Mouse (Mus musculus) embryonic facial prominence, embryonic 11.5 days (tissue): Measurements from ENCODE around the gene Etnk2. TPM values are rescaled to one million over a fixed set of nuclear protein-coding genes. Genes with fewer than 3 reads are reported as not detected.

Experiments
- ATAC-seq: fragments of 200-750 bp; cut with Nextera tagmentation; replicated peaks from 2 replicates; pipeline ENCODE4 v1.8.0; 2017; ENCODE audit warnings: low read depth; ENCODE audit not compliant: insufficient number of reproducible peaks, low FRiP score, low TSS enrichment
- DNase-seq: peaks from one replicate; pipeline ENCODE4 v3.0.0-alpha.2; 2015; ENCODE audit warnings: low spot score
- H3K27ac ChIP-seq: fragments of 300-500 bp; sonication (generic); replicated peaks from 2 replicates; pipeline ENCODE4 v1.5.1; 2014; ENCODE audit warnings: mild to moderate bottlenecking, low read depth, low read length, control low read depth
- H3K27me3 ChIP-seq: fragments of 300-500 bp; sonication (generic); 2 replicates; pipeline ENCODE4 v1.6.1; 2014; ENCODE audit warnings: mild to moderate bottlenecking, low read length, moderate library complexity, mixed read lengths; ENCODE audit not compliant: control insufficient read depth, insufficient read depth
- H3K36me3 ChIP-seq: fragments of 300-500 bp; sonication (generic); replicated peaks from 2 replicates; pipeline ENCODE4 v1.6.1; 2014; ENCODE audit warnings: low read depth, mild to moderate bottlenecking, low read length, moderate library complexity, mixed read lengths; ENCODE audit not compliant: control insufficient read depth, insufficient read depth
- H3K4me1 ChIP-seq: fragments of 300-500 bp; sonication (generic); 2 replicates; pipeline ENCODE4 v1.6.1; 2014; ENCODE audit warnings: low read length, mixed read lengths; ENCODE audit not compliant: control insufficient read depth, insufficient read depth
- H3K4me2 ChIP-seq: fragments of 300-500 bp; sonication (generic); 2 replicates; pipeline ENCODE4 v1.6.1; 2014; ENCODE audit warnings: low read depth, mild to moderate bottlenecking, control low read depth, low read length, moderate library complexity
- H3K4me3 ChIP-seq: fragments of 300-500 bp; sonication (generic); 2 replicates; pipeline ENCODE4 v1.5.1; 2014; ENCODE audit warnings: low read depth, low read length, control low read depth
- H3K9ac ChIP-seq: fragments of 300-500 bp; sonication (generic); replicated peaks from 2 replicates; pipeline ENCODE4 v1.6.1; 2014; ENCODE audit warnings: mild to moderate bottlenecking, control low read depth, low read length
- H3K9me3 ChIP-seq: fragments of 300-500 bp; sonication (generic); replicated peaks from 2 replicates; pipeline ENCODE4 v1.6.1; 2016; ENCODE audit warnings: mild to moderate bottlenecking, low read length, inconsistent platforms, mixed read lengths; ENCODE audit not compliant: control insufficient read depth
- WGBS: fragments of 180-500 bp; shearing (Covaris S2); extraction: QIAGEN DNeasy Blood & Tissue Kit; methylation state at CpG from one replicate; pipeline ENCODE4 v1.1.7; 2014; 5-methylcytosine and 5-hydroxymethylcytosine counted together
- polyA plus RNA-seq: library from polyadenylated mRNA; unstranded; fragments of >200 nt; fragmentation: Nextera tagmentation; extraction: Ambion mirVana; gene quantifications from 2 replicates; pipeline ENCODE4 v1.2.1, GENCODE M21; 2014

The Etnk2 gene
- polyA plus RNA-seq, 1 experiment from 2014 or later, result 2.8 TPM

DNA sequence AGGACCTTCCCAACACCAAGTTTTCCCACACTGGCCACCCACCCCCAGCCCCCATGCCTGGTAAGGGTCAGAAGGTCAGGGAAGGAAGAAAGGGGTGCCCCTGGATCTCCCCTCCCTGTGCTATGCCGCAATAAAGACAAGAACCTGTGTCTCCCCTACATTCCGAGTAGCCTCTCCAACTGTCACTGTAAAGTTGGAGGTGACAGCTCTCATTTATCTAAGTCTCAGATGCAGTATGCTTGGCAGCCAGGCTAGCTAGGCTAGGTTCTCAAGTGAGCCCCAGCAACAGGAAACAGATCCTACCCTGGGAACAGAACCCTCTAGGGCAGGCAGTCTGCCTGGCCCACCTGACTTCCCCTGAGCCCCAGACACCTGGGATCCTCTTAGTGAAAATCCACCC, 57.7 kb downstream of the Etnk2 start:
- H3K9me3 ChIP-seq, result no peaks in the 10 kb centered on the region
- no peak overlapping the region for H3K4me3 ChIP-seq
- ATAC-seq (no peak), DNase-seq (no peak)
- no peaks in the 10 kb centered on the region for H3K27me3 ChIP-seq
- H3K9ac ChIP-seq, result no peak overlapping the region
- H3K4me2 ChIP-seq, result no peak overlapping the region
- peaks cover 8% of the 10 kb centered on the region; the same call in 1 of the 2 replicates for H3K4me1 ChIP-seq
- no peak overlapping the region for H3K27ac ChIP-seq
- no peaks in the 10 kb centered on the region for H3K36me3 ChIP-seq
- 57% methylated on average over 2 of the region's 2 CpGs for WGBS

DNA sequence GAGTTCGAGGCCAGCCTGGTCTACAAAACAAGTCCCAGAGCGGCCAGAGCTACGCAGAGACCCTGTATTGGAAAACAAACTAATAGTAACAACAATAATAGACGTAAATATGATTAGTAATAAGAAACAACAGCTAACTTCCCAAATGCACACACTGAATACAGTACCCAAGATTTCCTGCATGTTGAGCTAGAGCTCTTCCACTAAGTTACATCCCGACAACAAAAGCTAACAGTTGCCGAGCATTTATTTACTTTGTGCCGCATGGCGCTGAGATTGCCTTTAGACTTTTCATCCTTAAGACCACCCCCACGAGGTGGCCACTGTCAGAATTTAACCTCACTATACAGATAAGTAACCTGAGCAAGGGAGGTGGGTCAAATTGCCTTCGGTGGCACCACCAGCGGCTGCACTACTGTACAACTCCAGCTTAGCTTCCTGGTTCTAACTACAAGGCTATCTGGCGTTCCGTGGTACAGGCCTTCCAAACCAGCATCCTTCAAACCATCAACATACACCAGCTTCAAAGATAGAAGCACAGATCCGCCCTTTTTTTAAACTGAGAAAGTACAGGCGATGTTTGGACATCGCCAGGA, 58.7 kb downstream of the Etnk2 start:
- ATAC-seq, result no peak
- Histone ChIP-seq H3K9ac (peak overlapping the region; percentile 84), H3K36me3 (no peaks in the 10 kb centered on the region), H3K4me2 (peak overlapping the region; percentile 98), H3K4me1 (peaks cover 8% of the 10 kb centered on the region; the same call in 1 of the 2 replicates), H3K9me3 (no peaks in the 10 kb centered on the region), H3K27ac (no peak overlapping the region), H3K4me3 (peak overlapping the region; percentile 77), H3K27me3 (no peaks in the 10 kb centered on the region)
- no peak for DNase-seq
- 41% methylated on average over 16 of the region's 16 CpGs for WGBS

DNA sequence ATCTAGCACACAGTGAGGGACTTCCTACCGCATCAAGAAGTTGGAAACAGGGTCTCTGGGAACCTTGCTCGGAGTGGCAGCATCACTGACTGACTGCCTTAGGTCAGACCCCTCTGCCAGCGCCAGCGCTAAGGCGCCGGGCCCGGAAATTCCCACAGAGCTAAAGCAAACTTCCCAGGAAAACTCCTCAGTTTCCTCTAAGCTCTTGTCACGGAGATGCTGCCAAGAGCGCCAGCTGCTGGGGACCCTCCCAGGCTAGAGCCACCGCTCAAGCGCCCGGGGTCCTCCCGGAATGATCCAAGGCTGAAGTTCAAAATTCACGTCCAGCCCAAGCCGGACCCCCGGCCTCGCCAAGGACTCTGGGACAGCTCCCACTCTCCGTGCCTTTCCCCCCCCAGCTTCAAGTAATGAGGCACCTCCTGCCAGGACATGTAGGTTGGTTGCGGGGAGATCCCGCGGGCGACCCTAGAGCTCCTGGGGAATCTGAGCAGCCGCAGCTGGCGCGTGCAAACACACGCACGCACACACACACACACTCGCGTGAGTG, 59.3 kb downstream of the Etnk2 start:
- Histone ChIP-seq H3K9ac (peak overlapping the region; percentile 84), H3K4me3 (peak overlapping the region; percentile 77), H3K36me3 (no peaks in the 10 kb centered on the region), H3K4me2 (peak overlapping the region; percentile 98), H3K27ac (peak overlapping the region; percentile 20; the same call in 1 of the 2 replicates), H3K9me3 (no peaks in the 10 kb centered on the region), H3K27me3 (no peaks in the 10 kb centered on the region), H3K4me1 (peaks cover 8% of the 10 kb centered on the region; the same call in 1 of the 2 replicates)
- DNase-seq (peak; percentile 55), ATAC-seq (peak; percentile 19)
- under 1% methylated on average over 29 of the region's 29 CpGs for WGBS

DNA sequence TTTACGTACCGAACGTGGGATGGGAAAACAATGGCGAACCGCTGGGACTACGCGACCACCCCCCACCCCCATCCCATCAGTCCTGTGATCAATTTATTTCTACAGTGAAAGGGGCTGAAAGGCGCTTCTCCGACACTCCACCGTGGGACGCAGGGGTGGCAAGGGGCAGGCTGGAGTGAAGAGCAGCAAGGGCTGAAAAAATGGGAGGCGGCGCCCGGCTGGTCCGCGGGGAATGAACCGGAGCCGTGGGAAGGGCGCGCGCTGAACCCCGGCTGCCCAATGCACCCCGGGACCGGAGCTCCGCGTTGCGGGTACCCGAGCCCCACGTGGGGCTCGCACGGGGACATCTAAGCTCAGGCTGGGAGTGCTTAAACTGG, 59.8 kb downstream of the Etnk2 start:
- peak; percentile 27 for DNase-seq
- peak overlapping the region; percentile 77 for H3K4me3 ChIP-seq

DNA sequence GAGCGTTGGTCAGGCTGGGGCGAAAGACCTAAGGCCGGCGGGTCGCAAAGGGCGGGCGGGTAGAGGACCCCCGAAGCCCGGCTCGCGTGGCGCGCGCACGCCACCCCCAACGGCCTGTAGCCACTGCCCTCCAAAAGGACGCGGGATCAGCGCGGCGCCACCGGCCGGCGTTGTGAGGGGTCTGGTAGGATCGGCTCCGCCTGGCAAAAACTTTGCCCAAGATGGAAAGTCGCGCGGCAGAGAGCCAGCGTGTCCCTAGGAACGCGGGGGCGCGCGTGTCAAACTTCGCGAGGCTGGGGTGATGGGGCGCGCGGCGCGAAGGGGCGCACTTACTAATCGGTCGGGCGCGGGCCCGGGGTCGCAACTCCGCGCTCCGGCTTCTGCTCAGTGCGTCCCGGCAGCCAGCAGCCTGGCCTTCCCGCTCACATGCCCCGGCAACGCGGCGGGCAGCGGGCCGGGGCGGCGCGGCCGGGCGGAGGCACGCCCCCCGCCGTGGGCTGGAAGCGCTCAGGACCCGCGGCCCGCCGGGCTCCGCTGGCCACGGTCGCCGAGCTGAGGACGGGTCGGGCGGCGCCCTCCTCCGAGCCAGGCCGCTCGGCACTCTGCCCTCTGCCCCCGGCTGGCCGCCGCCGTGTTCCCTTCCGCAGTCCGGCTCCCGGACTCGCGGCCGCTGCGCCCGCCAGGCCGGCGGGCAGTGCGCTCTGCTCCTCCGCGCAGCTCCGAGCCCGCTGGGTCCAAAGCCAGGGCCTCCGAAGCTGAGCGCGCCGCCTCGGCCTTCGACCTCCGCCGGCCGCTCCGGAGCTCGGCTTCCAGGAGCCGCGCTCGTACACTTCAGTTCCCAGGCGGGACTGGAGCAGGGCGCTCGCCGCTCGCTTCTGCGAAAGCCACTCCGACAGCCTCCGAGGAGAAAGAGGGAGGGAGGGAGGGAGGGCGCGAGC, 60.4 kb downstream of the Etnk2 start, which contains the start of gene Sox13:
Gene Sox13, minus strand, starts transcription at position 835 of the 938 bp plus-strand sequence.
- peak within 1 kb of the TSS; percentile 98 for H3K4me2 ChIP-seq
- peak within 1 kb of the TSS; percentile 77 for H3K27ac ChIP-seq
- WGBS, result 2% methylated on average over 94 of the region's 128 CpGs
- DNase-seq (peak; percentile 80), ATAC-seq (peak; percentile 63)
- H3K27me3 ChIP-seq, result no peaks in the 10 kb centered on the region
- H3K9ac ChIP-seq, result peak within 1 kb of the TSS; percentile 84
- H3K9me3 ChIP-seq, result no peaks in the 10 kb centered on the region
- H3K36me3 ChIP-seq, result no peaks in the 10 kb centered on the region
- H3K4me3 ChIP-seq, result peak within 1 kb of the TSS; percentile 77
- H3K4me1 ChIP-seq, result peaks cover 3% of the 10 kb centered on the region; the same call in 1 of the 2 replicates

More for the DNA sequence above, 59.8 kb downstream of the Etnk2 start:
- Histone ChIP-seq H3K4me1 (peaks cover 6% of the 10 kb centered on the region; the same call in 1 of the 2 replicates), H3K27ac (peak overlapping the region; percentile 20; the same call in 1 of the 2 replicates), H3K27me3 (no peaks in the 10 kb centered on the region), H3K9ac (peak overlapping the region; percentile 84), H3K36me3 (no peaks in the 10 kb centered on the region), H3K4me2 (peak overlapping the region; percentile 98), H3K9me3 (no peaks in the 10 kb centered on the region)
- ATAC-seq, result peak; percentile 36
- WGBS, result 0% methylated on average over 29 of the region's 31 CpGs

DNA sequence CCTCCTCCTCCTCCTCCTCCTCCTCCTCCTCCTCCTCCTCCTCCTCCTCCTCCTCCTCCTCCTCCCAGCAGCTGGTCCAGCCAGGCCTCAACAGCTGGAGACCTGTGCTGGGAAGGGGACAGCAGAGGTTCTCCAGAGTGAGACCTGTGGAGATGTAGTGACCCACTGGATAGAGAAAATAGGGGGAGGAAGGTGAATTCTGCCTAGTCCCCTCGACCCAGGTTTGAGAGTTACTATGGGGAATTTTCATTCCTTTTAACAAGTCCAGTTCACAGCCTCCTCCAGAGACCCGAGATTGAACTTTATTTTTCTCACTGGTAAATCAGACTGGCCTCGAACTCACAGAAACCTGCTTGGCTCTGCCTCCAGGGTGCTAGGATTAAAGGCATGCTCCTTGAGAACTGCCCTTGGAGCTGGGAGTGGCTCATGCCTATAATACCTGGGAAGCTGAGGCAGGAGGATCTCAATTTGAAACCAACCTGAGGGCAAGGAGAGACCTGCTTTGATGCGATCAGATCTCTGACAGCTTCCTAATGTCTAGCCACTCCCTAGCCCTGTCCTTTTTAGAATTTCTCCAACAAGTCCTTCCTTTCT, 61.3 kb downstream of the Etnk2 start:
- Histone ChIP-seq H3K4me2 (no peak overlapping the region; the same call in 1 of the 2 replicates), H3K27ac (no peak overlapping the region), H3K36me3 (no peaks in the 10 kb centered on the region), H3K9ac (no peak overlapping the region), H3K4me1 (peaks cover 3% of the 10 kb centered on the region; the same call in 1 of the 2 replicates), H3K9me3 (no peaks in the 10 kb centered on the region), H3K4me3 (no peak overlapping the region), H3K27me3 (no peaks in the 10 kb centered on the region)
- DNase-seq, result no peak
- WGBS, result 63% methylated on average over 4 of the region's 4 CpGs
- ATAC-seq, result no peak
